Mouse (Mus musculus) forelimb bud, embryonic 11.5 days (tissue): ENCODE data around the gene Srrd.
A peak's percentile ranks its signal among the peaks of the same experiment; 100 is the strongest.
"Not testable (repeated sequence)": the region's sequence is repeated elsewhere in the genome, so short reads cannot be mapped to it uniquely, and the experiment has no call there.

Experiments used
- DNase-seq: peaks from one replicate; pipeline ENCODE4 v3.0.0-alpha.2; 2012; ENCODE audit warnings: low read depth, low spot score

Gene Srrd

DNA sequence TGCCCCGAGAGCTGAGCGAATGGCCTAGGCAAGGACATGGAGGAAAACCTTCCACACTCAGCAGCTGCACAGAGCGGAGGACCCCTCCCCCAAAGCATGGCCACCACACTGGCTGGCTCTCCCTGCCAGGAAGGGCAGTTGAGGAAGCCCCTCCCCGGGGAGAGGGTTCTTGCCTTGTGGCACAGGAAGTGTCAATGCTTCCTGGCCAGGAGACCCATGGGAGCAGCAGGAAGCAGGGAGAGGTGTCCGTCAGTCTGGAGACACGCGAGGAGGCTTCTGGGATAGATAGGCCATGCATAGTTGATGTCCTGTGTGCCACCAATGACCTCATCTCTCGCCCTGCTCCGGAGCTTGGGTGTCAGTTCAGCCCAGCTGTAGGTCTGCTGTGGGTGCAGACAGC is 13.5 kb upstream of the Srrd start:
- no peak for DNase-seq

DNA sequence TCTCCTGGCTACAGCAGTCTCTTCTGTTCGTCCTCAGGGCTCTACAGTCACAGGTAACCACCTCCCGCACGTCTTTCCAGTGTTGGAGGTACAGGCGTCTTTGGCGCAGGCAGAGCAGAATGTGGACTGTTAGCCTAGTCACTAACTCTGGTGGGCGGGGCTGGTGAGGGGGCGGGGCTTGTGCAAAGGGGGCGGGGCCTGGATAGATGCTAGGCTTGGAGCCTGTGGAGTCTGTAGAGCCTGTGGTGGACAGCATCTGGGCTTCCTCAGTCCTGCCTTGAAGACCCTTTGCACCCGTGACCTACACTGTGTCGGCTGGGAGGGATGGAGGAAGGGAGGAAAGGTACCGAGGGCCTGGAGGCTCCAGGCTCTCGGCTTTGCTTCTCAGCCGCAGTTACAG is 13.1 kb upstream of the Srrd start, which contains the start of gene Gm6583:
Gene Gm6583, minus strand, starts transcription at position 124 of the 400 bp plus-strand sequence.
- no peak for DNase-seq

DNA sequence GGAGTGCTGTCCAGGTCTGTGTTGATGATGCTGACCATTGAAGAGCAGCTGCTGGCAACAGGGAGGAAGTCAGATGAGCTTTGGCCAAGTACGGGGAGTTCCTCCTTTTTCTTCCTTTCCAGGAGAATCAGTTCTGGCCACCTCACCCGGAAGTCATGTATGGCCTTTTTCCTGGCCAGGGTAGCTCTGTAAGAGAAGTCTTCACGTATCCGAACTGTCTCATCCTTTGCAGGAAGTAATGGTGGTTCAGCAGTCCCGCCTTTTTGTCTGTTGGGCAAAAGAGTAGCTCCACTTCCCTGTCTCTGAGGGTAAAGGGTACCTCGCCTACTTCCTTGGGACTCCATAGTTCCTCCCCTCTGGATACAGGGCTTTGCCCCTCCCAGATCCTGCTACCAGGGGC is 12.7 kb upstream of the Srrd start:
- DNase-seq, result no peak

DNA sequence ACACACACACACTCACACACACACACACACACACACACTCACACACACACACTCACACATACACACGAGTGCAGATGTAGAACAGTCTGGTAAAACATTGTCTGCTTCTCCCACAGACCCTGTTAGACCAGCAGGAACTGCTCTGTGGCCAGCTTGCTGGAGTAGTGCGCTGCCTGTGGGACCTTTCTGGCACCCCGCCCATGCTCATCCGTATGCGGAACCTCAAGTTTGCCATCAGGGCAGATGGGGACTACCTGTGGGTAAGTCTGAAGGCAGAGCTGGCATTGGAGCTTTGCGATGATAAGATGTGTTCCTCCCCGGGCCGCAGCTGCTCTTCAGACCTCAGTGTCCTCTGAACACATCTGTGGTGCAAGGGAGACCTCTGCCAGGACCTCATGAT is 6.3 kb upstream of the Srrd start:
- DNase-seq, result no peak

DNA sequence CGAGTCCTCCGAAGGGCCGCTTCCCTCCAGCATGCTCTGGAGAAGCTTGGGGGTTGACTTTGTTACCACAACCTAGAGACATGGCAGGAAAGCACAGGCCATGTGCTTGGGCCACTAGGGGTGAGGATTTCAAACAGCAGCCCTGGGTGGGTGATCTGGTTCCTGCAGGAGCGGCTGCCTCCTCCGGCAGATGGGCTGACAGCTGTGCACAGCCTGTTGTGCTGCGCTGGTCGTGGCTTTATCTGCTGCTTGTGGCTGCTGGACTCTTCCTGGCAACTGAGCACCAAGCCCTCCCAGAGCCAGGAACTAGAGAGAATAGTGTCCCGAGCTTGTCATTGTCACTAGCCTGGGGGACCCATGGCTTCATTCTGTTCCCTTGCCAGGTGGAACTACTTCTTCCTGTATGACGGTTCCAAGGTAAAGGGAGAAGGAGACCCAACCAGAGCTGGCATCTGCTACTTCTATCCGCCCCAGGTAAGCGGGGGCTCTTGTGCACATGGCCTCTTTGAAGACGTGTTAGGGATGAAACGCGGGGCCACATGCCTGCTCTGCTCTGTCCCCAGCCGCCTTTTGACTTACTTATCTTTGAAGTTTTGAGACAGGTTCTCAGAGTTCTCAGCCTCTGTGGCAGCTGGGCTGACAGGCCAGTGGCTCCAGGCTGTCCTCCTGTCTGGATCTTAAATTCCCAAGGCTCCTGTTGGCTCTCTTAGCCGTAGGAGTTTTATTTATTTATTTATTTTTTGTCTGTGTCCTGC is 3.5 kb upstream of the Srrd start:
- no peak for DNase-seq

DNA sequence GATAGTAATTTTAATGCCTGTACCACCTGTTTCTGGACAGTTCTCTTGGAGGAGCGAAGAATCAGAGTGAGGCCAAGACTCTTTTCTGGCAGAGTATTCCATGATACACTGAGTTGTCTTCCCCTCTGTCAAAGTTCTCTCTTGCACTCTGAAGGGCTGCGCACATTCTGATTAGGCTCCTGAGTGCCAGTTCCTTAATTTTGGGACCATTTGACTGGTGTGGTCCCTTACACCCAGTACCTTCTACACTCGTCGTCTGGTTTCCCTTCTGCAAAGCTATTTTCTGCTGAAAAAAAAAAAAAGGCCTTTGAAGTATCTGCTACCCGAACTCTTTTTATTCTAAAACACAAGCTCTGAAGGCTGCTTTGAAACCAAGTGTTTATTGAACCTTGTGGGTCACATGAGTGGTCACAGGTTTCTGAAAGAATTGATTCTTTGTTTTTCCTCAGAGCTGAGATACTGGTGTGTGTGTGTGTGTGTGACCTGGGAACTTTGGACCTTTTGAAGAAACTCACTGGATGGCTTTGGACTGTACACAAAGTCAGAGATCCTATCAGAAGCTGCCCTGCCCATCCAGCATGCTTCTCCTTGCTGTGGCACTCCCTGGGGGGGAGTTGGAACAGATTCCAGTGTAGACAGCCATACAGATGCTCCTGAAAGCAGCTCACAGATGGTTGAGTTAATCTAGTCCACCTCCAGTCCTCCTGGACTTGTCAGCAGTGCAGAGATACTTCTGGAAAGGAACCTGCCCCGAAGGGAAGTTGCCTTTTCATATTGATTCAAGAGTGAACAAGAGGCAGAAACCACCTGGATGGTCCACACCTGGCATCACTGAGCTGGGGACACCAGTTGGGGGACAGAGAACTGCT is 1.5 kb upstream of the Srrd start:
- no peak for DNase-seq

DNA sequence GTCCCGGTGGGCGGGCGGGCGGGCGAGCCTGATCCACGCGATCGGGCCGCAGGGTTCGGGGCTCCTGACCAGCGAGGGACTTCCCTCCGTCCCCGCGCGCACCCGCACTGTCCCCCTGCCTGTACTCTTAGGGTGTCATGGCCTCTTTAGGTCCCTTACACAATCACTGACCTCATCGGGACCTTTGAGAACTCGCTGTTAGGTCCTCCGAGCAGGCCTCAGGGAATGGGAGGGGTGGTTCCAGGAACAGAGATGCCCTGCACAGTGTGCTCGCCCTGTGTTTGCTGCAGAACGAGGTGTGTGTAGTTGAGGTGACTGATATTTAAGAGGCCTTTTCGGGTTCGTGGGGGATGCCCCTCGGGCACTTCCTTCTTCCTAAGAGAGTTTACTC is 360 bp upstream of the Srrd start:
- DNase-seq, result peak; percentile 13

DNA sequence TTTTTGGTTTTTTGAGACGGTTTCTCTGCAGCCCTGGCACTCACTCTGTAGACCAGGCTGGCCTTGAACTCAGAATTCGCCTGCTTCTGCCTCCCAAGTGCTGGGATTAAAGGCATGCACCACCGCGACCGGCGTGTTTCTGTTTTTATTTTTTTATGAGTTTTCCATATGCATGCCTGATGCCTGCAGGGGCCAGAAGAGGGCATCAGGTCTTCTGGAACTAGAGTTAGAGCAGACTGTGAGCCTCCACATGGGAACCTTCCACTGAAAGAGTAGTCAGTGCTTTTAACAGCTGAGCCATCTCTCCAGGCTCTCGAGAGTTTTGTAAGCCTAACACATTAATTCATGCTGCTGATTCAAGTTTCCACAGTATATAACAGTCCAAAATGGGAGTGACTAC is 3.6 kb downstream of the Srrd start:
- no peak for DNase-seq

DNA sequence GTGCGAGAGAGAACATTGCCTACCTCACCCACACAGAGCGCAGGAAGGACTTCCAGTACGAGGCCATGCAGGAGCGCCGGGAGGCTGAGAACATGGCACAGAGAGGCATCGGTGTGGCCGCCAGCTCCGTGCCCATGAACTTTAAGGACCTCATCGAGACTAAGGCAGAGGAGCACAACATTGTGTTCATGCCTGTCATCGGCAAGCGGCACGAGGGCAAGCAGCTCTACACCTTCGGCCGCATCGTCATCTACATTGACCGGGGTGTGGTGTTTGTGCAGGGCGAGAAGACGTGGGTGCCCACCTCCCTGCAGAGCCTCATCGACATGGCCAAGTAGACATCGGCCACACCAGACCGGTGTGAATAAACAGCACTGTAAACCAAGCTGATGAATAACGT is 5.8 kb downstream of the Srrd start:
- no peak for DNase-seq

DNA sequence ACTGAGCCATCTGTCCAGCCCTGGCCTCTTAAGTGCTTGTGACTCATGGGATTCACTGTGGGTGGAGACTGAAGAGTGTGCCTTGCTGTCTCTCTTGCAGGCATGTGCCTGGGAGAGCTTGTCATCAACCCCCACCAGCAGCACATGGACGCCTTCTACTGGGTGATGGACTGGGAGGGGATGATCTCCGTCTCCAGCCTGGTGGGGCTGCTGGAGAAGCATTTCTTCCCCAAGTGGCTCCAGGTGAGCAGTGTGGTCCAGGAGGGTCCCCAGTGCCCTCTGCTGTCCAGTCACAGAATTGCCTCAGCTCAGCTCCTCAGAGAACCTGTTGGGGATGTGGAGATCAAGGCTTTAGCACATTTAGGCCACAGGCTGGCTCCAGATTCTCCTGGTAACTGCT is 7.4 kb downstream of the Srrd start:
- peak; percentile 41 for DNase-seq

DNA sequence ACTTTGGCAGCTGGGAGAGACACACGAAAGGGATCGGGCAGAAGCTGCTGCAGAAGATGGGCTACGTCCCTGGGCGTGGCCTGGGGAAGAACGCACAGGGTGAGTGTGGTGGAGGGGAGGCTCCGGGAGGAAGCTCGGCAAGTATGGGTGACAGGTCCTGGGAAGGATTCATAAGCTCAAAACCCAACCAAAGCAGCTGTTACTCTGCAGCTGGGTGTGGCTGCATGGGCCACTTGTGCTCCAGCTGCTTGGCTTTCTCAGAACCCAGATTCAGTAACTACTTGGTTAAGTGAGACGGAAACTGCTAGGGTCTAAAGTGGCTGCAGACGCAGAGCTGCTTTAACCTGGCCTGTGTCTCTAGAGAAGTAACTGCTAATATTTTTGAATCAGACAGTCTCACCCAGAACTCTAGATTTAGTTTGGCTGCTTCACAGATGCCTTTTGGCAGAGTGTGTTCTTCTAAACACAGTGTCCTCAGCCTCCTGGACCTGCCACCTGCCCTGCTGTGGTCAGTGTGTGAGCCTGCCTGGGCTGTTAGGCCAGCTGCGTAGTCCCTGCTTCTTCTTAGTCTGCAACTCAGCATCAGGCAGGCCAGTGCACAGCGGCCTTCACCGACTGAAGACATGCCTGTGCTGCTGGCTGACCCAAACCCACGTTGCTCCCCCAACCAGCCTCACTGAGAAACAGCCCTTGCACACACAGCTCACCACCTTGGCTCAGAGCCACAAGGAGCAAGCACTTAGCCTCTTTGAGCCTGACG is 12.9 kb downstream of the Srrd start:
- DNase-seq, result no peak

DNA sequence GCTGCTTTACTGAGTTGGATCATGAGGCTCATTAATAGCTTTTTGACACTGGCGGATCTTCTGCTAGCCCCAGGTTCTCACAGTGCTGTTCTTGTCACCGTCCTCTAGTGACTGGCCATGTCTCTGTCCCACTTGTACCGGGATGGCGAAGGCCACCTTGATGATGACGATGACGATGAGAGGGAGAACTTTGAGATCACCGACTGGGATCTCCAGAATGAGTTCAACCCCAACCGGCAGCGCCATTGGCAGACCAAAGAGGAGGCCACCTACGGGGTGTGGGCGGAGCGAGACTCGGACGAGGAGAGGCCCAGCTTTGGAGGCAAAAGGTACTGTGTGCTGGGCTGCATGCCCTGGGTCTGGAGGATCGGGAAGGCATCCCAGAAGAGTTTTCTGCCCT is 15.0 kb downstream of the Srrd start:
- DNase-seq, result no peak

DNA sequence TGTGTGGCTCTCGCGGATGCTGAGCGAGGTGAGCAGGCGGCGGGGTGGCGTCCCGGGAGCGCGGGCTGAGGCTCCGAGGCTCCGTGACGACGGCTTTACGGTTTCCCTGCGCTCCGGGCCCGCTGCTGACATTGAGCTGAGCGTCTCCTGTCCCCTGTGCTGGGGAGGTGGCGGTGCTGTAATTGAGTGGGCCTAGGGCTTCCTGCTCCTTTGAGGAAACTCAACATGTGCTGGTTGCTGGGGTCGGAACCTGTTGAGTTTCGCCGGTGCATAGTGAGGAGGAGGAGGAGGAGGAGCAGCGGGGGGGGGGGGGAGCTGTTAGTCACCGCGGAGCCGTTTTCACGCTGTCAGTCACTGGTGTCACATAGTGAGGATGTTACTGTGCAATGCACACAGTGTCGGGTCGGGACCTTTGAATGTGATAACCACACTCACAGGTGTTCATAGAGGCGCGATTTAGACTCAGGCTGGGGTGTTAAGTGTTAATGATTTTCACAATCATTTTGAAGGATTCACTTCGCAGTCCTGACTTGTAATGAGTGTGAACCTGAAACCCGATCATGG is 16.3 kb downstream of the Srrd start:
- DNase-seq, result no peak

DNA sequence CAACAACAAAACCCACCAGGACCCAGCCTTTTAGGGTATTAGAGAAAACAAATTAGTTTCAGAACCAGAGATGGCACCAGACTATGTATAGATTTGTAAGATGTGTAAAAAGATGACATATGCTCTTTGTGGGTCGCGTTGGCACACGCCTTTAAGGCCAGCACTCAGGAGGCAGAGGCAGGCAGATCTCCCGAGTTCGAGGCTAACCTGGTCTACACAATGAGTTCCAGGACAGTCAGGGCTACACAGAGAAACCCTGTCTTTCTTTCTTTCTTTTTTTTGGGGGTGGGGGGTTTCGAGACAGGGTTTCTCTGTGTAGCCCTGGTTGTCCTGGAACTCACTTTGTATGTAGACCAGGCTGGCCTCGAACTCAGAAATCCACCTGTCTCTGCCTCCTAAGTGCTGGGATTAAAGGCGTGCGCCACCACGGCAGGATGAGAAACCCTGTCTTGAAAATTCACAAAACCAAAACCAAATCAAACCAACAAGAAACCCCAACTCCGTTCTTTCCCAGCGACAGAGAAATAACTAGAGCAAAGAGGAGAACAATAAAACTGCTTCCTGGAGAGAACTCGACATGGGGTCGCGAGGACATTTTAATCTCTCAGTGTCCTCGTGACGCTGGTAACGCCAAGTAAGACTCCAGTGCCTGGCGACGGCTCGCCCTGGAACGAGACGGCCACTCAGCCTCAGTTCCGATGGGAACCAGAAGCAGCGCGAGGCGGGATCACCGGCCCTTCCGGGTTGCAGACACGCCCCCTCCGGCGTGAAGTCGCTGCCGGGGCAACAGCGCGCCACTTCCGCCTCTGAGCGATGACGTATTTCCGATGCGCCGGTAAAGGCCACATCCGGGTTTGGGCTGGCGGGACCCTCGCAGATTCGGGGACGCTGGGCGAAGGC is 17.0 kb downstream of the Srrd start, which contains the start of gene Tfip11:
Gene Tfip11, plus strand, starts transcription at position 813 of the 900 bp plus-strand sequence.
- DNase-seq, result peak; percentile 97

DNA sequence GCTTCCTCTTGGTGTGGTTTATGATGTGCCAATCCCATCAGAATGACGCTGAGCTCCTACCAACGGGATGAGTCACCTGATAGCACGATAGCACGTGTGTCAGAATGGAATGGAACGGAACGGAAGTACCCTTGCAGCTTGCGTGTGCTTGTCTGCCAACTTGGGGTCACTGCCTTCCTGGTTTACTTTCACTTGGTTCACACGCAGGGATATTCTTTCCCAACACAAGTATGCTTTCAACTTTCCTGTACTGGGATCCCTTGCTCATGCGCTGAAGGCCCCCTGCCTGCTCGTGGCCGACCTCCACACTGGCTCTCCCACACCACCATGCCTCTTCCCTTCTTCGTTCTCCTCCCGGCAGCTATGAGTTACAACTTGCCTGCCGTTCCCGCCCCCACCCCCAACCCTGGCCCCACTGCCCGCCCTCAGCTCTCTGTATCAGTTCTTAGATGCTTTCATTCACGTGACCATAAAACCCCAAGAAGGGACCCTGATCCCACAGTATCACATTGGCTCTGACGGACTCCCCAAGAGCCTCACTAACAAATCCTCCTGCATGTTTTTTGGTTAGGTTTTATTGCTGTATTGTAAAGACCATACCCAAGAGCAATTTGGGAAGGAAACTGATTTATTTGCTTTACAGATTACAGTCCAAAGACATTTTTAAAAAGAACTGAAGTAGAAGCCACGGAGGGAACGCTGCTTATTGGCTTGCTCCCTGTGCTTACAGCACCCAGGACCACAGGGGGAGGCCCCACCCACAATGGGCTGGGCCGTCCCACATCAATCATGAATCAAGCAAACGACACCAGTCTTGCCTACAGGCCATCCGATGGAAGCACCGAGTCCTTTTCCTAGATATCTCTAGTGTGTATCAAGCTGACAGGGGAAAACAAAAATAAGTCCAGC is 17.9 kb downstream of the Srrd start:
- DNase-seq, result peak; percentile 19

DNA sequence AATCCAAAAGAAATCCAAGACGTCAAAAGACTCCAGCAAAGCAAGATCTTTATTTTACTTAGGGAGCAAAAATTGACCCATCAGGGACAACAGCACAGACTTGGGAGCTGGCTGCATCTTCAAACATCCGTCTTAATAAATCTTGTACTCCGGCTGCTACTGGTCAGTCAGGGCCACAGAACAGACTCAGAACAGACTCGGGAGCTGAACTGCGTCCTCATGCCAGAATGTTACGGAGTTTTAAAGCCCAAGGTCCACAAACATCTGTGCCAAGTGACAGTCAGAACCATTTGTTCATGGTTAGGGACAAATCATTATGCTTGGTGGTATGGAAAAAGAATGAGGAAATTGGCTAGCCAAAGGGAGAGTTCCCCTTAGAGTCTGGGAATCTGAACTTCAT is 19.6 kb downstream of the Srrd start:
- DNase-seq, result no peak

DNA sequence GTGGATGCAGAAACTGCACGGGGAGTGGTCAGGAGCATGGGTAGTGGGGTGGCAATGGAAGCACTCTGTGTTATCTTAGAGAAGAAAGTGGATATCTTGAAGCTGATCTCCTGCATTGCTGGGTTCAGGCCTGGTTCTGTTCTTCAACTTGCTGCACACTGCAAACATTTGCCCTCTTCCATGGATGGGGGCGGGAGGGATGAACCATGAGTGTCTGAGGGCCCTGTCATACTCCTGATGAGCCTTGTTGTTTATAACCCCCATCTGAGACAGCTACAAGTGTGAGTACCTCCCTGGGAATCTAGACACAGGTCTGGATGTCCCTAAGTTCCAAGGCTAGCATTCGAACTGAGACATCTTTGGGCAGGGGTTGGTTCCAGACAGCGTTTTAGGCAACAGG is 21.5 kb downstream of the Srrd start:
- DNase-seq, result no peak

DNA sequence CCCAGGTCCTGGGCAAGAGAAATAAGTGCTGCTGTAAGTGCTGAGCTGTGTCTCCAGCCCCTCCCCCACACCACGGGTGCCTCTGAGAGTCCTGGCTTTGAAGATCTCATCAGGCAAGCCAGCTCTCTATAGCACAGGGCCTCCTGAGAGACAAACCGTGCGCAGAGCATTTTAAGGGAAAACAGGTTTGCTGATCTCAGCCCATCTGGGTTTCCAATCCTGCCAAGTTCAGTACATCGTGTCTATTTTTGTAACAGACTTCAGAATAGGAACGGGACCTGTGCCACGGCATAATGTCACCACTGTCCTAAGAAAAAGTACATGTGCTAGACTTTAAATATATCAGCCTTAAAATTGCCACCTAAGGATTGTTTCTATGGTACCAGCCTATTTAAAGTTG is 21.9 kb downstream of the Srrd start:
- DNase-seq, result no peak

DNA sequence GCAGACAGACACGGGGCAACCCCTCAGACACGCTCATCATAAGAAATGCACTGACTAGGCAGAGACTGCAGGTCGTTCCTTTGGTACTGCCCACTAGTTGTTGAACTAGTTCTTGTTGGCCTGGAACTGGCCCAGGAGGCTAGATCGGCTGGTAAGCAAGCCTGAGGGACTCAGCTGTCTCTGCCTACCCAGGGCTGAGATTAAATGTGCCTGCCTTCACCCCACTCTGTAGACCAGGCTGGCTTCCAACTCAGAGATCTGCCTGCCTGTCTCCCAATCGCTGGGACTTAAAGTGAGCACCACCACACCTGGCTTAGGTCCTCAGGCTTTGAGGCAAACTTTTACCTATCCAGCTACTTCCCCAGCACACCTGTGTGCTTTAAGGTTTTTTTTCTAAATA is 22.5 kb downstream of the Srrd start:
- DNase-seq, result no peak

DNA sequence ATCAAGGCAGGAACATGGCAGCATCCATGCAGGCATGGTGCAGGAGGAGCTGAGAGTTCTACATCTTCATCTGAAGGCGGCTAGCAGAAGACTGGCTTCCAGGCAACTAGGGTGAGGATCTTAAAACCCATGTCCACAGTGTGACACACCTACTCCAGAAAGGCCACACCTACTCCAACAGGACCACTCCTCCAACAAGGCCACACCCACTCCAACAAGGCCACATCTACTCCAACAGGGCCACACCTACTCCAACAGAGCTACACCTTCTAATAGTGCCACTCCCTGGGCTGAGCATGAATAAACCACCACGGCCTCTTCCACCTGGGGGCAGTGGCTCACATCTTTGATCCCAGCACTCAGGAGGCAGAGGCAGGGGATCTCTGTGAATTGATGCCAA is 23.5 kb downstream of the Srrd start:
- DNase-seq, result not testable (repeated sequence)
